Mouse (Mus musculus) testis, adult 2 months (tissue): ENCODE results near the gene Zbtb17.

ENCODE experiments used
- CTCF ChIP-seq: fragments of 200-500 bp; IDR thresholded peaks from 2 replicates; pipeline ENCODE4 v1.5.1; 2012; ENCODE audit warnings: low read depth, mild to moderate bottlenecking, inconsistent platforms, low read length, moderate library complexity; ENCODE audit not compliant: control insufficient read depth, insufficient read depth, insufficient replicate concordance
- POLR2A ChIP-seq: fragments of 200-500 bp; IDR thresholded peaks from 2 replicates; pipeline ENCODE4 v1.6.1; 2012; ENCODE audit warnings: low read depth, mild to moderate bottlenecking, inconsistent platforms, low read length, moderate library complexity; ENCODE audit not compliant: control insufficient read depth

DNA sequence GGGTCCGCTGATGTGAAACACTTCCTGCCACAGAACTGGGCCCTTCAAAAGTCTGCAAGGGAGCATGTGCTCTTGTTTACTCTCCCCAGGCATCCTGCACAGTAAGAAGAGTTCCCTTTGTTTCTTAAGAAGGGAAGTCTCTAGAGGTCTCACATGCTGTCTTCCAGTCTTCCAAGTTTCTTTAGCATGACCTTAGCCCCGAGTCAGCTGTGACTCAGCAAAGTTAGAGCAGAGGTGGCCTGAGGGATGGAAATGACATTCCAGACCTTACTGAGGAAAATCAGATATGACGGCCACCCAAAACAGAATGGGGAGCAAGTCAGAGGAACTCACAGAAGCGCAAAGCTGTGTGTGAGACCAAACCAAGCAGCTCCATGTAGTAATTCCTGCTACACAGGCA is 56.2 kb downstream of the Zbtb17 start:
- TF ChIP-seq CTCF = no peak
- TF ChIP-seq POLR2A = no peak
